Mouse (Mus musculus): ENCODE data around the gene Nsun7.

GRCm38 (mm10) chr5:66345140-66345539, 85.4 kb downstream of the Nsun7 start:
- TF ChIP-seq POLR2A (IDR thresholded peaks at IDR 0.05; ENCODE audit: control insufficient read depth, low read depth, low read length) (no peak), CTCF (IDR thresholded peaks at IDR 0.05; ENCODE audit: control insufficient read depth, insufficient read depth, insufficient replicate concordance, low read depth, low read length) (no peak)
